Mouse (Mus musculus): ENCODE data around the gene Coro1c. TPM values are rescaled to one million over a fixed set of nuclear protein-coding genes. Genes with fewer than 3 reads are reported as not detected.

Coro1c gene
- total and polyA plus RNA-seq, 3 experiments: 66.1 to 87.4 (median 69.9) TPM

- peaks cover 8 to 19% of the 10 kb centered on the region in 2 experiments for H3K4me1 ChIP-seq (ENCODE audit: control insufficient read depth in 1 of 2, insufficient read depth in 2 of 2)
- H3K27me3 ChIP-seq (replicated peaks): no peaks in the 10 kb centered on the region
- H3K9ac ChIP-seq (ENCODE audit: insufficient read depth, low read depth): no peak overlapping the region
- DNase-seq (ENCODE audit: extremely low read depth): no peak
- no peaks in the 10 kb centered on the region for H3K36me3 ChIP-seq (replicated peaks in 1 of 2; ENCODE audit: control insufficient read depth in 1 of 2, insufficient read depth in 1 of 2, low read length in 1 of 2)
- H3K9me3 ChIP-seq (replicated peaks; ENCODE audit: low read length): no peaks in the 10 kb centered on the region
- TF ChIP-seq MEF2A (IDR thresholded peaks at IDR 0.05; ENCODE audit: borderline replicate concordance, low read depth, low read length): no peak
- H3K27ac ChIP-seq (ENCODE audit: insufficient read depth, low read depth): no peak overlapping the region
- peaks cover 19% of the 10 kb centered on the region for H3K79me2 ChIP-seq (replicated peaks; ENCODE audit: control insufficient read depth, extremely low read depth, insufficient read depth, poor library complexity, severe bottlenecking)
- no peak overlapping the region for H3K4me2 ChIP-seq (ENCODE audit: insufficient read depth, low read depth, poor library complexity, severe bottlenecking)
- dilution Hi-C loops (cut with MboI; ENCODE audit: extremely low pct_ligation_motif_present, extremely low pct_unique_long_range_greater_than_20kb, low sequenced_read_pairs): no loop called here
- no peak overlapping the region for H3K4me3 ChIP-seq (replicated peaks in 1 of 3; ENCODE audit: low read depth in 2 of 3, low read length in 2 of 3, poor library complexity in 1 of 3)
- in situ Hi-C loops (cut with MboI; ENCODE audit: low pct_ligation_motif_present, low pct_unique_long_range_greater_than_20kb, low sequenced_read_pairs): no loop called here
Measured at GRCm38 (mm10) chr5:113910705-113911104, 2.1 kb upstream of the Coro1c start.

DNA sequence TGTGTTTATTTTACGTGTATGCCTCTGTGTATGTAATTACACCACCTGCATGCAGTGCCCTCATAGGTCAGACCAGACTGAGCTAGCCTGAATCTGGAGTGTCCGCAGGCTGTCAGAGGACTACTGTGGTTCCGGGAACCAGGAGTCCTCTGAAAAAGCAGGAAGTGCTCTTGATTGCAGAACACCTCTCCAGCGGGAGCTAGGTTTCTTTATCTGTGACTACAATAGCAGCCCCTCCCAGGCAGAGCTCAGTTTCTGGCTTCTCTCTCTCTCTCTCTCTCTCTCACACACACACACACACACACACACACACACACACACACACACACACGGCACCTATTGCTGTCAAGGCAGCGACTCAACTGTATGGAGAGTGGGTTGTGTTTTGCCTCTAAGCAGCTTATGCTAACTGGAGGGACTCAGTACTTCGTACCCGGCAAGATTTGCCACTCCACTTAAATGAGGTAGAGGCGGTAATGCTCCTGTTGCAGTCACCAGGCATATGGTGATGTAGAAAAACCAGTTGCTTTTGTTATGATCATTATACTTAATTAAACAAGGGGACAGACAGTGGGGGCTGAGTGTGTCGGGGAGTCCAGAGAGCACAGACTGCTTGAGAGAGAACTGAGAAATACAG lies 1.6 kb upstream of the Coro1c start:
- Histone ChIP-seq H3K9me3 (replicated peaks; ENCODE audit: low read length) (no peaks in the 10 kb centered on the region), H3K4me2 (ENCODE audit: insufficient read depth, low read depth, poor library complexity, severe bottlenecking) (no peak overlapping the region), H3K9ac (ENCODE audit: insufficient read depth, low read depth) (no peak overlapping the region), H3K27ac (ENCODE audit: insufficient read depth, low read depth) (no peak overlapping the region), H3K4me1 (ENCODE audit: control insufficient read depth in 1 of 2, insufficient read depth in 2 of 2) (peaks cover 8 to 25% of the 10 kb centered on the region in 2 experiments), H3K27me3 (replicated peaks) (no peaks in the 10 kb centered on the region), H3K79me2 (replicated peaks; ENCODE audit: control insufficient read depth, extremely low read depth, insufficient read depth, poor library complexity, severe bottlenecking) (peaks cover 20% of the 10 kb centered on the region), H3K4me3 (replicated peaks in 1 of 3; ENCODE audit: low read depth in 2 of 3, low read length in 2 of 3, poor library complexity in 1 of 3) (no peak overlapping the region), H3K36me3 (replicated peaks in 1 of 2; ENCODE audit: control insufficient read depth in 1 of 2, insufficient read depth in 1 of 2, low read length in 1 of 2) (no peaks in the 10 kb centered on the region)
- no peak for TF ChIP-seq CTCF (conservative IDR thresholded peaks at IDR 0.05 in 1 of 2, IDR thresholded peaks at IDR 0.05 in 1 of 2; ENCODE audit: low read depth in 2 of 2, low read length in 2 of 2)
- dilution Hi-C loops (cut with MboI; ENCODE audit: extremely low pct_ligation_motif_present, extremely low pct_unique_long_range_greater_than_20kb, low sequenced_read_pairs) (no loop called here), in situ Hi-C loops (cut with MboI; ENCODE audit: low pct_ligation_motif_present, low pct_unique_long_range_greater_than_20kb, low sequenced_read_pairs) (no loop called here)
- no peak for DNase-seq (ENCODE audit: extremely low read depth)

DNA sequence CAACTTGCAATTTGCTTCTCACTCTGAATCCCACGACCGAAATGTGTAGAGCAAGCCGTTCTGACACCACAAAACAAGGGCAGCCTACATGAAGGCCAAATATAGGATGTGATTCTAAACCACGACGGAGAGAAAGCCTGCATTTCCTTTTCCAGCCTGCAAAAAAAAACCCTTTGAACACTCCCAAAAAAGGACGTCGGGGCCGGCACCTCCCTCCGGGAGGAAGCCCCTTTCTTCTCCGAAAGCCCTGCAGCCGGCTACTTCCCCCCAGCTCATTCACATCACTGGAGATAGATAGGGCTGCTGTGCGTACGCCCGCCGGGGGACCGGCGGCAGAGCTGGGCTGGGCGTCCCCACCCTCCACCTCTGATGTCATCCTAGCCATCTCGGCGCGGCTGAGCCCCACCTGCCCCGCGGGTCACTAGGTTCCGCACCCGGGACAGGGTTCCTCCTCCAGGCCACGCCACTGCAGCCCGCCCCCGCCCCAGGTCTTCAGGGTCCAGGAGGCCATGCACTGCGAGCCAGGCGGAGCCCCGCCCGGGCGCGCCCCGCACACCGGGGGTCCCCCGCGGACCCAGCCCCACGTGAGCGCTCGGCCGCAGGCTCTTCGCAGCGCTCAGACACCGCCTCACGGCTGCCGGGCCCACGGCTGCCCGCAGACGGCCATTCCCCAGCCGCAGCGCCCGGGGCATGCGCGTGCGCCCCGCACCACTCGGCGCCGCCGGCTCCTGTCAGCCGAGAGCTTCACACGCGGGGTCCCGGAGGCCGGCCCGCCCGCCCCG lies 581 bp downstream of the Coro1c start:
- Histone ChIP-seq H3K79me2 (replicated peaks; ENCODE audit: control insufficient read depth, extremely low read depth, insufficient read depth, poor library complexity, severe bottlenecking) (peaks cover 29% of the 10 kb centered on the region), H3K4me2 (ENCODE audit: insufficient read depth, low read depth, poor library complexity, severe bottlenecking) (peak overlapping the region; percentile 45), H3K4me1 (ENCODE audit: control insufficient read depth in 1 of 2, insufficient read depth in 2 of 2) (peaks cover 8 to 46% of the 10 kb centered on the region in 2 experiments), H3K27ac (ENCODE audit: insufficient read depth, low read depth) (peak overlapping the region; percentile 44), H3K9ac (ENCODE audit: insufficient read depth, low read depth) (peak overlapping the region; percentile 61), H3K27me3 (replicated peaks) (no peaks in the 10 kb centered on the region), H3K4me3 (replicated peaks in 1 of 3; ENCODE audit: low read depth in 2 of 3, low read length in 2 of 3, poor library complexity in 1 of 3) (peak overlapping the region; percentile 69 to 97 (median 79)), H3K36me3 (replicated peaks in 1 of 2; ENCODE audit: control insufficient read depth in 1 of 2, insufficient read depth in 1 of 2, low read length in 1 of 2) (peaks cover 0 to 6% of the 10 kb centered on the region in 2 experiments), H3K9me3 (replicated peaks; ENCODE audit: low read length) (no peaks in the 10 kb centered on the region)
- in situ Hi-C loops (cut with MboI; ENCODE audit: low pct_ligation_motif_present, low pct_unique_long_range_greater_than_20kb, low sequenced_read_pairs): no loop called here
- DNase-seq (ENCODE audit: extremely low read depth): peak; percentile 70
- dilution Hi-C loops (cut with MboI; ENCODE audit: extremely low pct_ligation_motif_present, extremely low pct_unique_long_range_greater_than_20kb, low sequenced_read_pairs): no loop called here
- TF ChIP-seq UBTF (IDR thresholded peaks at IDR 0.05; ENCODE audit: low read depth, low read length) (peak; percentile 71; the same call in 1 of the 2 replicates), TBP (conservative IDR thresholded peaks at IDR 0.05; ENCODE audit: low read depth, low read length) (0 out of 2 replicates have a peak, but pooled peaks have one; percentile 44), BHLHE40 (IDR thresholded peaks at IDR 0.05; ENCODE audit: low read depth, low read length) (peak; percentile 38; the same call in 1 of the 2 replicates), CHD1 (IDR thresholded peaks at IDR 0.05; ENCODE audit: low read depth, low read length) (no peak), TCF12 (IDR thresholded peaks at IDR 0.05; ENCODE audit: low read depth, low read length) (no peak; the same call in 1 of the 2 replicates), USF2 (conservative IDR thresholded peaks at IDR 0.05; ENCODE audit: low read depth, low read length) (no peak), MAX (IDR thresholded peaks at IDR 0.05; ENCODE audit: low read length) (no peak), JUN (IDR thresholded peaks at IDR 0.05; ENCODE audit: insufficient read depth, low read depth, low read length) (no peak), MAFK (IDR thresholded peaks at IDR 0.05; ENCODE audit: insufficient replicate concordance, low read length) (no peak), KAT2A (IDR thresholded peaks at IDR 0.05; ENCODE audit: insufficient replicate concordance, low read length) (no peak), RCOR1 (conservative IDR thresholded peaks at IDR 0.05; ENCODE audit: low read depth, low read length) (no peak), USF1 (IDR thresholded peaks at IDR 0.05; ENCODE audit: low read depth, low read length) (no peak), ETS1 (conservative IDR thresholded peaks at IDR 0.05; ENCODE audit: low read depth, low read length) (no peak), MAZ (IDR thresholded peaks at IDR 0.05; ENCODE audit: low read depth, low read length) (no peak), ELF1 (IDR thresholded peaks at IDR 0.05; ENCODE audit: low read depth, low read length) (no peak), EP300 (IDR thresholded peaks at IDR 0.05; ENCODE audit: low read length) (no peak), SMC3 (IDR thresholded peaks at IDR 0.05; ENCODE audit: low read depth, low read length) (no peak), CTCF (conservative IDR thresholded peaks at IDR 0.05 in 1 of 2, IDR thresholded peaks at IDR 0.05 in 1 of 2; ENCODE audit: low read depth in 2 of 2, low read length in 2 of 2) (no peak), NELFE (IDR thresholded peaks at IDR 0.05; ENCODE audit: low read depth, low read length) (no peak), NRF1 (IDR thresholded peaks at IDR 0.05; ENCODE audit: low read depth, low read length) (peak; percentile 80)

All from CH12.LX (cell line).